Mouse (Mus musculus): ENCODE results near the gene Zfp536.

Zfp536 gene

DNA sequence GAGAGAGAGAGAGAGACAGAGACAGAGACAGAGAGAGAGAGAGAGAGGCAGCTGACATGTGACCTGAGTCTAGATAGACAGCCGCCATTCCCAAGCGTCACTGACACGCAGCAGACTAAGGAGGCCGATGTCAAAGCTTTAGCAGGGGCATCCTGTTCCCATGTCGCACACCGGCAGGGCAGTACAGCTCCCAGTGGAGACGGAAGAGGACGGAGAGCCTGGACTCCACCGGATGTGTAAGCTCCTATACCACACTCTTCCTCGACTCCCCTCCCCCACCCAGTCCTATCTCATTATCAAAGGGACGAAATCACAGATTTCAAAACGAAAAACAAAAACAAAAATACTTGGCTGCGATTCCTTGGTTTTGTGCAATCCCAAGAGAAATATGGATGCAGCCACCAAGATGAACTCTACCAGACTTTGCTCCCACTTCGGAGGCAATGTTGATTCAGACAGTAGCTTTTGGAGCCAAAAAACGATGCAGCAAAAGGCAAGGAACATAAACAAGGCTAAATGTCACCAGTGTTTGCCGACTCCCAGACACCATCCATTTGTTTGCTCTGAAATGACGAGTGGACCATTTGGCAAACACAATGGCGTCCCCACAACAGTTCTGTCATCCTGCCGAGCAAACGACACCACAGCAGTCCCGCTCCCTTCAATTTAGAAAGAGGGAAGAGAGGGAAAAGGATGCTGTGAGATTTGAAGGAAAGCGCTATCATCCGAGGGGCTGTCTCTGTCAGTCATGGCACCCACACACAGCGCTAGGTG is 299.9 kb downstream of the Zfp536 start:
- DNase-seq (ENCODE audit: low spot score in 2 of 2): no peak

DNA sequence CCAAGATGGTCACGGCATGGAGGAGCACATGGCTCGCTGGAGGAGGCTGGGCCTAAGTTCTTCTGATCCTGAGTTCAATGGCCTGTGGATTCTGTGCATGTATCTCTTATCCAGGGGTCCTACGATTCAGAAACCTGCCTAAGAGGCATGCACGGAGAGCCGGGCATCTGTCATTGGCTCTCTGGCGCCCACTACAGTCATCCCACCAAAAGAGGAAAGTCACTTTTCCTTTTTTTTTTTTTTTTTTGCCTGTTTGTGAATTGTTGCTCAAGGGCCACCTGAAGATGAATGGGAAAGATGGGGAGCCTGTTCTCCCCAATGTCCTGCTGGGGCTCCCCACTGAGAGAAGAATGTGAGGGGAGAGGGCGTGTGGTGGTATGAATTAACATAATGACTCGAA is 301.7 kb downstream of the Zfp536 start:
- DNase-seq (ENCODE audit: low spot score in 2 of 2): peak in 1 of 2 experiments; percentile 15

DNA sequence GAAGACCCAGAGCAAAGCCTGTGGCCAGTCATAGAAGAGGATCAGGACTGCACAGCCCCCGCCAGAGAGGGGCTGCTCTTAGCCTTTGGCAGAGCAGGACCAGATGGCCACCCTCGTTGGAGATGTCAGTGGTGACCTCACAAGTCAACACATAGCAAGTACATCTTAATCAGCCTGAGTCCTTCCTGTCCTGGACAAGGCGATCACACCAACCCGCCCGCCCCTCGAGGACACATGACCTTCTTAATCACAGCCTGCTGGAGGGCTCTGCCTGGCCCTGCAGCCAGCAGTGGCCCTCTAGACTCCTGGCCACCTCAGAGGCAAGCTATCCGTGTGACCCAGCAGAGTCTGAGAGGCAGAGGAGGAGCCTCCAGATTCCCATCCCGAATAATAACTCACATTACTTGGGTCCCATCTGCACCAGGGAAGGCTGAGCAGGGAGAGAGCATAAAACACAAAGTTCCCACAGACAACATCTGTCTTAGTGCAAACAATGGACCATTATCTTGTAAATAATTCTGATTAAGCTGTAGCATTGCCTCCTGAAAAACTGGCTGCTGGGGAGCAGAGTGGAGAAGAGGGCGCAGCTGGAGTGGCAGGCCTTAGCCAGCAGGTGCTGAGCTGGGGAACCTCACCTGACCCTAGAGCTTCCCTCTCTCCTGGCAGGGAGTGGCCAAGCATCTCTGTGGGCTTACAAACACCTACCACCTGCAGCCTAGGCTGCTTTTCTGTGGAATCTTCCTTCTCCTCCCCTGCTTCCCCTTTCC is 306.8 kb downstream of the Zfp536 start:
- DNase-seq (ENCODE audit: low spot score in 2 of 2): no peak

GRCm38 (mm10) chr7:37464186-37464721 is 309.2 kb downstream of the Zfp536 start:
- no peak for DNase-seq (ENCODE audit: low spot score in 2 of 2)

DNA sequence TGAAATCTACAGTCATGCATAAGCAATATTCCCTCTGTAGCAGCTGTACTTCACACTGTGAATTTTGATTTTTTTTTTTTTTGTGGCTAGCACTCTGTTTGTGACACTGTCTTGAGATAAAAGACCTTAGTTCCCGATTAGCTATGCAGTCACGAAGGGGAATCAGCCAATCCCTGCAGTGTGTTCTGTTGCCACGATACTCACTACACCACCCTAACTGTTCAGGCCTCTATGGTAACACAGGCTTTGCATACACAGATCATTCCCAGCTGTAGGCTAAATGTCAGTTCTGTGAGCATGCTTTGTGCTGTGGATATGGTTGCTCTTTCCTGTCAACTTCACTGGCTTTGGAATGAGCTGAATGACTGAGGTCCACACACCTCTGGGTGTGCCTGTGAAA is 325.9 kb downstream of the Zfp536 start:
- DNase-seq (ENCODE audit: low spot score in 2 of 2): no peak

GRCm38 (mm10) chr7:37439912-37440311 is 333.5 kb downstream of the Zfp536 start:
- no peak for DNase-seq (ENCODE audit: low spot score in 2 of 2)

- DNase-seq (ENCODE audit: low spot score in 2 of 2): no peak
Measured at GRCm38 (mm10) chr7:37439117-37439844, 334.2 kb downstream of the Zfp536 start.

DNA sequence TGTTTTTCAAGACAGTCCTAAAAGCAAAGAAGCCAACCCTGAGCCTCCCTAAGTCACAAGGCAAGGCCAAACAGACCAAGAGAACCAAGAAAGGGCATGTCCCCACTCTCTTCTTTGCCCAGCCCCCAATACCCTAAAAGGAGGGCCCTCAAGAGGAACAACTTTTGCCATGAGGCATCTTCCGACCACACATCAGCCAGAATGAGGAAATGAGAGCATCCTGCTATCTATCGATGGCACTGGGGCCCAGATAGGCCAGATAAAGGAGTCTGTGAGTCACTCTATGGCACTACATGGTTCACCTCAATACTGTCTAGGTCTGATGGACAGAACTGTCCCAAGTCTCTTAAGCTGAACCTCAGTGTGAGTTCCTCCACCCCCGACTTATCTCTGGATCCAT is 335.6 kb downstream of the Zfp536 start:
- no peak for DNase-seq (ENCODE audit: low spot score in 2 of 2)

DNA sequence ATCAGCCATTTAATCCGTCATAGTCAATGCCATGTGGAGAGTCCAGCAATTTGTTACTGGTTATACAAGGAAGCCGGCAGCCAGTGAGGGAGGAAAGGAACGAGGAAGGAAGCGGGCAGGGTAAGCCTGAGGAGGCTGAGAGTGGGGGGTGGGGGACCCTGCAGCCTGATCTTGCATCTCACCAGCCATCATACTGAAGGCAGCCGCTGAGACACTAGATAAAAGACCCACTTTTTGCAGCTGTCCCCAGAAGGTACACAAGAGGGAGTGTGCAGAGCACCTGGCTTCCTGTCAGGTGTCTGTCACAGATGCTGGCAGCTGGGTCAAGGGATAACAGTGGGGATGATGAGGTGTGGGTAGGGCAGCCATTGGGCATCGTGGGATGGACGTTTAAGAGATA is 340.3 kb downstream of the Zfp536 start:
- peak; percentile 78 to 81 for DNase-seq (ENCODE audit: low spot score in 2 of 2)

DNA sequence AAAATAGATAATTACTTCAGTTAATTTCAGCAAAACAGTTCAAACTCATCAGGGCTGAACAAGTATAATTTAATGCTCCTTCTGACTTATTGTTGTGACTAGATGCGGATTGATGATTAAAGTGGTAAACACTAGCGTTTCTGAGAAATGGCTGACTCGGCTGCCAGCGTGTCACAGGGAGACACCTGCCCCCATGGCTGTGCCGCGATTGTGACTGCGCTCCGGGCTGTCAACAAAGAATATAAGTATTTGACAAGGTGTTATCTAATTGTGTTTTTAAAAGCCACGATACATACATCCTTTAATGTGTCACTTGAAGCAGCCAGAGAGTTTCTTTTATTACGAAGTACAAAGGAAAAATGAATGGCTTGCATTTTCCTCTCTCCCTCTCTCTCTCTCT is 342.0 kb downstream of the Zfp536 start:
- no peak for DNase-seq (ENCODE audit: low spot score in 2 of 2)

- no peak for DNase-seq (ENCODE audit: low spot score in 2 of 2)
Measured at GRCm38 (mm10) chr7:37426061-37426460, 347.4 kb downstream of the Zfp536 start.

- DNase-seq (ENCODE audit: low spot score in 2 of 2): no peak
Measured at GRCm38 (mm10) chr7:37422966-37423365, 350.5 kb downstream of the Zfp536 start.
